Mouse (Mus musculus) bone marrow, adult 2 months (tissue): Measurements from ENCODE around the gene Gm7247. TPM values are rescaled to one million over a fixed set of nuclear protein-coding genes. Genes with fewer than 3 reads are reported as not detected.
"Not testable (repeated sequence)": the region's sequence is repeated elsewhere in the genome, so short reads cannot be mapped to it uniquely, and the experiment has no call there.

ENCODE experiments used
- H3K27ac ChIP-seq: fragments of 200-500 bp; 2 replicates; pipeline ENCODE4 v1.5.1; 2012; ENCODE audit warnings: low read depth, mild to moderate bottlenecking, control low read depth, inconsistent platforms, low read length; ENCODE audit not compliant: control insufficient read depth, poor library complexity, insufficient read depth
- H3K4me1 ChIP-seq: fragments of 200-500 bp; 2 replicates; pipeline ENCODE4 v1.6.1; 2011; ENCODE audit warnings: low read length; ENCODE audit not compliant: control insufficient read depth, insufficient read depth
- H3K4me3 ChIP-seq: fragments of 200-500 bp; replicated peaks from 2 replicates; pipeline ENCODE3; 2011; ENCODE audit warnings: mild to moderate bottlenecking, low read depth, low read length, control low read depth; ENCODE audit not compliant: control insufficient read depth
- CTCF ChIP-seq: fragments of 200-500 bp; IDR thresholded peaks from 2 replicates; pipeline ENCODE4 v1.5.1; 2011; ENCODE audit warnings: low read length, control low read depth; ENCODE audit not compliant: control insufficient read depth, insufficient read depth
- POLR2A ChIP-seq: fragments of 200-500 bp; IDR thresholded peaks from 2 replicates; pipeline ENCODE4 v1.6.1; 2011; ENCODE audit warnings: low read depth, mild to moderate bottlenecking, control low read depth, low read length, borderline replicate concordance; ENCODE audit not compliant: control insufficient read depth
- whole genome bisulfite sequencing: fragments of 180-500 bp; shearing (Covaris S2); methylation state at CpG from one replicate; pipeline ENCODE4 v1.1.7; 2018; 5-methylcytosine and 5-hydroxymethylcytosine counted together
- polyA plus RNA-seq: library from polyadenylated mRNA; stranded (reverse); fragments of >200 nt; gene quantifications from 2 replicates; pipeline ENCODE4 v1.2.4, GENCODE M21; 2011; ENCODE audit warnings: low replicate concordance; ENCODE audit not compliant: missing spikeins, insufficient read depth, insufficient read length

Gene Gm7247
- polyA plus RNA-seq, 1 experiment, result not detected

DNA sequence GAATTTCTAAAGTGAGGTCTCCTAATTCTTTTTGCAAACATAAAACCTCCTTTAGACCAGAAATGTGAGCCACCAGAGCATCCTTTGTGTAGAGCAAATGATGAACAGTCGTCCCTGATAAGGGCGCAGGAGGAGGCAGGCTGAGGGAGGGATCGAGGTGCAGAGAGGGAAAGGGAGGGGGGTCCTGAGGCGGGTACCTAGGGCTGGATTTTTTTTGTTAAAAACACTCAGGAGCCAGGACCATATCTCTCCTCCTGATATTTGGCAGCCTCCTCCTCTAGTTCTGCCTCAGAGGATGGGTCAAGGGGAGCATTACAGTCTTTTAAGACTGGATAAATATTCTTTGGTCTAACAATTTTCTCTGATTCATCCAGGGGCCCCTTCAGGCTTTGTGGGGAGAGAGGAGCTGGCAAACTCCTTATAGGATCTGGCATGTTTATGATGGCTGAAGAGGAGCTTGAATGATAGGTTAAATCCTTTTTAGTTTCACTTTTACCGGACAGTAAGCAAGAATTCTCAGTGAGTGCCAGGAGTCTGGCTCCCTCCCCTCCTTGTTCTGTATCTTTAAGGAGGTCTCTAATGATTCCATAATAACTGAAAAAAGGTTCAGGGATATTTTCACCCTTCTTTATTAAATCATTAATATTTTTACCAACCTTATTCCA is 120.6 kb downstream of the Gm7247 start:
- H3K27ac ChIP-seq, result no peak overlapping the region
- no peaks in the 10 kb centered on the region for H3K4me1 ChIP-seq
- 81% methylated on average over 5 of the region's 5 CpGs for WGBS
- no peak overlapping the region for H3K4me3 ChIP-seq
- TF ChIP-seq POLR2A, result no peak

DNA sequence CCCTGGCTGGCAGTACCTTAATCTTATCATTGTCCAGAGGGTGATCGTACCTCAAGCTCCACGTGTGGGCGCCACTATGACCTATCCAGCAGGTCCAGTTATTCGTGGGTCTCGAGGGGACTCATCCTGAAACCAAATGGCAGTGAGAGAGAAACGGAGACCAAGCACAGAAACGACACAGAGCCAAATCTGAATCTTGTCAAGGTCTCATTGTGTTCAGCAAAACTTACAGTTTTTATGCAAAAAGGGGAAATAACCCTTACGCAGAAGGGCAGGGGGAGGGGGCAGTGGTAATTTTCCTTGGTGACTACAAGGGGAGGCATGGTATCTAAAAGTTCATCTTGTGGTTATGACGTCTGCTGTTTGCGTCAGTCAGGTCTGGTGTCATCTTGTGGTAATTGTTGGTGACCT is 121.4 kb downstream of the Gm7247 start:
- 59% methylated on average over 10 of the region's 10 CpGs for WGBS
- not testable (repeated sequence) for H3K4me1 ChIP-seq, H3K4me3 ChIP-seq, H3K27ac ChIP-seq

DNA sequence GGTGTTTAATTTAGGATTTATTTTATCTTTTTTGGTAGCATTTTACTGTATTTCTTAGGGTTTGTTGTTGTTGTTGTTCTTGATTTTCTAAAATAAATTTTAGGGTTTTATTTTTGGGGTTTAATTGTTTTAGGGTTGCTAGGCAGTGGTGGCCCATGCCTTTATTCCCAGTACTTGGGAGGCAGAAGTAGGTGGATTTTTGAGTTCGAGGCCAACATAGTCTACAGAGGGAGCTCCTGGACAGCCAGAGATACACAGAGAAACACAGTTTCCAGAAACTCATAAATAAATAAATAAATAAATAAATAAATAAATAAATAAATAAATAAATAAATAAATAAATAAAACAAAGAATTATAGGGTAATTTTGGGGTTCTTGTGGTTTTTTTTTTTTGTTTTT is 122.1 kb downstream of the Gm7247 start:
- Histone ChIP-seq H3K27ac (no peak overlapping the region), H3K4me1 (no peaks in the 10 kb centered on the region), H3K4me3 (no peak overlapping the region)
- WGBS, result 71% methylated on average over 1 of the region's 1 CpGs
- TF ChIP-seq POLR2A, result no peak
- no peak for TF ChIP-seq CTCF

DNA sequence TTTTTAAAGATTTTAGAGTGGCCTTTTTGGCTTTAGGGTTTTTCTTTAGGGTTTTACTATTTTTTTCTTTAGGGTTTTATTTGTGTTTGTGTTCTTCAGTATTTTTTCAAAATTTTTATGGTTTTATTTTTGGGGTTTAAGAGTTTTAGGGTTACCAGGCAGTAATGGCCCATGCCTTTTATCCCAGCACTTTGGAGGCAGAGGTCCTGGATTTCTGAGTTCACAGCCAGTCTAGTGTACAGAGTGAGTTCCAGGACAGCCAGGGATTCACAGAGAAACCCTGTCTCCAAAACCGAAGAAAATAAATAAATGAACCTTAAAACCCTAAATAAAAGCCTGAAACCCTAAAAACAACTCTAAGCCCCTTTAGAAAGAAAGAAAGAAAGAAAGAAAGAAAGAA is 124.6 kb downstream of the Gm7247 start:
- H3K4me3 ChIP-seq, result no peak overlapping the region
- 76% methylated on average over 1 of the region's 1 CpGs for WGBS
- H3K27ac ChIP-seq, result no peak overlapping the region
- no peaks in the 10 kb centered on the region for H3K4me1 ChIP-seq
- TF ChIP-seq CTCF (no peak), POLR2A (no peak)

DNA sequence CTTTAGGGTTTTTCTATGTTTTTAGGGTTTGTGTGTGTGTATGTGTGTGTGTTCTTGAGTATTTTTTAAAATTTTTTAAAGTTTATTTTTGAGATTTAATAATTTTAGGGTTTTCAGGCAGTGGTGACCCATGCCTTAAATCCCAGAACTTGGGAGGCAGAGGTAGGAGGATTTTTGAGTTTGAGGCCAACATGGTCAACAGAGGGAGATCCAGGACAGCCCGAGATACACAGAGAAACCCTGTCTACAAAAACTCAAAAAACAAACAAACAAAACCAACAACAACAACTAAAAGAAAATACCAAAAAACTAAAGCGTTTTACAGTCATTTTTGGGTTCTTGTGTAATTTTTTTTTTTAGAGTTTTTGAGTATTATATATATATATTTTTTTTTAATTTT is 134.2 kb downstream of the Gm7247 start:
- Histone ChIP-seq H3K4me3 (no peak overlapping the region), H3K27ac (no peak overlapping the region), H3K4me1 (no peaks in the 10 kb centered on the region)
- 72% methylated on average over 2 of the region's 2 CpGs for WGBS
- TF ChIP-seq CTCF, result no peak
- no peak for TF ChIP-seq POLR2A

DNA sequence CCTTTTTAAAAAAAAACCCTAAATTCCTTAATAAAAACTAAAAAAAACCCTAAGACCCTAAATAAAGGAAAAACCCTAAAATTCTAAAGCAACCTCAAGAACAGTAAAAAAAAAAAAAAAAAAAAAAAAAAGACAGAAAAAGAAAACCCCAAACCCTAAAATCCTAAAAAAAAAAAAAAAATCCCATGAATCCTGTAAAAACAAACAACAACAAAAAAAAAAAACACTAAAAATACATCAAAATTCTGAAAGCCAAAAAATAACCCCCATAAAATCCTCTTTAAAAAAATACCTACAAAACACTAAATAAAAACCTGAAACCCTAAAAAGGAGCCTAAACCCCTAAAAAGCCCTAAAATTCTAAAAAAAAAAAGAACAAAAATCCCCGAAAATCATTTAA is 135.4 kb downstream of the Gm7247 start:
- WGBS, result 81% methylated on average over 1 of the region's 1 CpGs
- Histone ChIP-seq H3K27ac (no peak overlapping the region), H3K4me3 (no peak overlapping the region), H3K4me1 (no peaks in the 10 kb centered on the region)
- TF ChIP-seq POLR2A (no peak), CTCF (no peak)

DNA sequence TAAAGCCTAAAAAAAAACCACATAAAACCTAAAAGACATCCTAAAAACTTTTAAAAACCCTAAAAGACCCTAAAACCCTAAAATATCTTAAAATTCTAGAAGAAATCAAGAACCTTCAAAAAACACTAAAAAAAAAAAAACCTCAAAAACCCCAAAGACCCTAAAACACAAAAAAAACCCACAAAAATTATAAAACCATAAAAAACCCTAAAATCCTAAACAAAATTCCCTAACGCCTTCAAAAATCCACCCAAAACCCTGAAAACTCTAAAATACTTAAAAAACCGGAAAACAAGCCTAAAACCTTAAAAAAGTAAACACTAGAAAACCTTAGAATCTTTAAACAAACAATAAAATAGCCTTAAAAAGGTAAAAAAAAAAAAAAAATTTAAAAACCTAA is 136.4 kb downstream of the Gm7247 start:
- Histone ChIP-seq H3K4me1 (no peaks in the 10 kb centered on the region), H3K27ac (no peak overlapping the region), H3K4me3 (no peak overlapping the region)
- 82% methylated on average over 2 of the region's 2 CpGs for WGBS
- TF ChIP-seq CTCF (no peak), POLR2A (no peak)

DNA sequence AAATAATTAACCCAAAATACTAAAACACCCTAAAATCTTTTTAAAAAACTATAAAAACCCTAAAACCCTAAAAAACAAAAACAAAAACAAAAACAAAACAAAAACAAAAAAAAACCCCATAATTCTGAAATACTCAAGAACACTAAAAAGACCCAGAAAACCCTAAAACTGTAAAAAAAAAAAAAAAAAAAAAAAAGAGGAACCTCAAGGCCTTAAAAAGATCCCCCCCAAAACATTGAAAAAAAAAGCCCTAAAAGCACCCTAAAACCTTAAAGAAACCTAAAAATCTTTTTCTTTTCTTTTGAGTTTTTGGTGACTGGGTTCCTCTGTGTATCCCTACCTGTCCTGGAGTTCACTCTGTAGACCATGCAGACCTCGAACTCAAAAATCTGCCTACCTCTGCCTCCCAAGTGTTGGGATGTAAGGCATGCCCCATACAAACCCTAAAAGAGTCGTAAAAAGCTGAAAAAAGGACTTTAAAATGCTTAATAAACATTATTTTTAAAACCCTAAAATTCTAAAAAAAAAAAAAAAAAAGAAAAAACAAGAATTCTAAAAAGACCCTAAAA is 138.2 kb downstream of the Gm7247 start:
- no peaks in the 10 kb centered on the region for H3K4me1 ChIP-seq
- WGBS, result 78% methylated on average over 2 of the region's 2 CpGs

DNA sequence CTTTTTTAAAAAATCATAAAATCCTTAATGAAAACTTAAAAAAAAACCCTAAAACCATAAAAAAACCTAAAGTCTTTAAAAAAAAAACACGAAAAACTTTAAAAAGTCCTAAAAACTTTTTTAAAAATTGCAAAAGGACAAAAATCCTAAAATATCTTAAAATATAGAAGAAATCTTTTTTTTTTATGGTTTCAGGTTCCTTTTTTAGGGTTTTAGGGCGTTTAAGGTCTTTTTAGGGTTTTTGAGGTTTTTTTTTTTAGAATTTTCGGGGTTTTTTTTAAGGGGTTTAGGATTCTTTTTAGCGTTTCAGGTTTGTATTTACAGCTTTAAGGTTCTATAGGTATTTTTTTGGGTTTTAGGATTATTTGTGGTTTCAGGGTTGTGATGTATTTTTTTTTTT is 138.9 kb downstream of the Gm7247 start:
- H3K27ac ChIP-seq, result no peak overlapping the region

More for the DNA sequence above, 138.2 kb downstream of the Gm7247 start:
- Histone ChIP-seq H3K27ac (no peak overlapping the region), H3K4me3 (no peak overlapping the region)
- TF ChIP-seq POLR2A (no peak), CTCF (no peak)

More for the DNA sequence above, 138.9 kb downstream of the Gm7247 start:
- TF ChIP-seq CTCF (no peak), POLR2A (no peak)
- WGBS, result 49% methylated on average over 4 of the region's 4 CpGs
- Histone ChIP-seq H3K4me1 (no peaks in the 10 kb centered on the region), H3K4me3 (no peak overlapping the region)
